21 mouse cellular contexts compared by ENCODE assay signal in genomic region chr8:120133169-120133568, GRCm38 (mm10). TPM values are rescaled to one million over a fixed set of nuclear protein-coding genes. Genes with fewer than 3 reads are reported as not detected.
DNase-seq lines count a peak whose midpoint lies in the region; ATAC-seq and TF ChIP-seq lines count a peak whose summit lies in the region.
"Had no signal": no experiment of that assay in that cellular context is flagged by ENCODE, and none has a peak within 500 bp of the region (broad histone marks: within the 10 kb centered on the region; RNA-seq: fewer than 3 reads in every experiment).

No protein-coding gene starts in this region.

- no peaks in the 10 kb centered on the region for H3K79me2 ChIP-seq in heart, adult 2 months (replicated peaks; ENCODE audit: control insufficient read depth, insufficient read depth, low read length)

- TF ChIP-seq POLR2A in heart, adult 2 months (IDR thresholded peaks at IDR 0.05; ENCODE audit: insufficient read depth, low read depth, low read length), result no peak

- no peak for TF ChIP-seq EP300 in heart, adult 2 months (IDR thresholded peaks at IDR 0.05; ENCODE audit: insufficient read depth, low read depth, low read length)

- H3K4me3 ChIP-seq in heart, adult 2 months, result no peak overlapping the region
- H3K4me3 ChIP-seq in heart, embryonic 10.5 days, result no peak overlapping the region
- no peak overlapping the region for H3K4me3 ChIP-seq in forebrain, embryonic 15.5 days
- H3K4me3 ChIP-seq: heart, embryonic 12.5 days; limb, embryonic 12.5 days; neural tube, embryonic 13.5 days had no signal

- no peak overlapping the region for H3K9ac ChIP-seq in heart, adult 2 months (ENCODE audit: low read depth, low read length)
- H3K9ac ChIP-seq in forebrain, embryonic 15.5 days (replicated peaks), result no peak overlapping the region
- H3K9ac ChIP-seq: heart, embryonic 12.5 days; limb, embryonic 12.5 days; neural tube, embryonic 13.5 days had no signal

- ATAC-seq in activated CD4-positive, CD25-positive, alpha-beta regulatory T cell, adult 4 months, result no peak
- no peak for ATAC-seq in forebrain, embryonic 15.5 days (replicated peaks)
- ATAC-seq: intestine, embryonic 16.5 days had no signal

- no peak overlapping the region for H3K4me2 ChIP-seq in forebrain, embryonic 15.5 days (replicated peaks)
- H3K4me2 ChIP-seq: heart, embryonic 12.5 days; limb, embryonic 12.5 days; neural tube, embryonic 13.5 days had no signal

- H3K4me1 ChIP-seq in heart, adult 2 months (ENCODE audit: control insufficient read depth, insufficient read depth, low read length), result peaks cover 15% of the 10 kb centered on the region
- peaks cover 31% of the 10 kb centered on the region for H3K4me1 ChIP-seq in heart, embryonic 10.5 days
- peaks cover 25% of the 10 kb centered on the region for H3K4me1 ChIP-seq in forebrain, embryonic 15.5 days
- H3K4me1 ChIP-seq: limb, embryonic 12.5 days had no signal

- WGBS in heart, adult 2 months, result 55% methylated on average over 7 of the region's 7 CpGs
- WGBS in heart, embryonic 10.5 days, result 77% methylated on average over 7 of the region's 7 CpGs
- 89% methylated on average over 7 of the region's 7 CpGs for WGBS in forebrain, embryonic 15.5 days

- H3K27me3 ChIP-seq in heart, adult 2 months (ENCODE audit: control insufficient read depth, insufficient read depth, low read length), result no peaks in the 10 kb centered on the region
- H3K27me3 ChIP-seq in heart, embryonic 10.5 days (ENCODE audit: insufficient read depth, poor library complexity, severe bottlenecking), result peaks cover 4% of the 10 kb centered on the region; the same call in 1 of the 2 replicates
- H3K27me3 ChIP-seq in forebrain, embryonic 15.5 days, result no peaks in the 10 kb centered on the region
- H3K27me3 ChIP-seq: heart, embryonic 12.5 days; neural tube, embryonic 13.5 days had no signal

- TF ChIP-seq CTCF in heart, adult 2 months (IDR thresholded peaks at IDR 0.05), result peak; percentile 28; the same call in 1 of the 2 replicates

- H3K9me3 ChIP-seq in heart, embryonic 10.5 days, result no peaks in the 10 kb centered on the region
- H3K9me3 ChIP-seq in forebrain, embryonic 15.5 days, result no peaks in the 10 kb centered on the region
- H3K9me3 ChIP-seq: heart, embryonic 12.5 days; limb, embryonic 12.5 days; neural tube, embryonic 13.5 days had no signal

- intact Hi-C loops in heart, adult 2 months (cut with DNase I), result no loop called here

- H3K36me3 ChIP-seq in heart, adult 2 months (ENCODE audit: control insufficient read depth, insufficient read depth, low read length), result no peaks in the 10 kb centered on the region
- peaks cover 7% of the 10 kb centered on the region; the same call in 1 of the 2 replicates for H3K36me3 ChIP-seq in heart, embryonic 10.5 days
- no peaks in the 10 kb centered on the region for H3K36me3 ChIP-seq in forebrain, embryonic 15.5 days
- H3K36me3 ChIP-seq: limb, embryonic 12.5 days; neural tube, embryonic 13.5 days had no signal

- H3K27ac ChIP-seq in heart, adult 2 months, result no peak overlapping the region
- H3K27ac ChIP-seq in heart, embryonic 10.5 days, result no peak overlapping the region
- H3K27ac ChIP-seq in forebrain, embryonic 15.5 days (replicated peaks), result no peak overlapping the region
- H3K27ac ChIP-seq: limb, embryonic 12.5 days; neural tube, embryonic 13.5 days had no signal

- no peak for DNase-seq in heart, adult 2 months
- DNase-seq in heart, embryonic 10.5 days (ENCODE audit: low spot score), result no peak
- peak; percentile 89 for DNase-seq in cerebellum, adult 11 months
- DNase-seq in cerebellum, postnatal 10 days, result peak; percentile 63 to 70
- DNase-seq in kidney, postnatal 14 days, result peak; percentile 78
- DNase-seq: embryo, embryonic 11 days; gastrocnemius, postnatal 10 days; retina, postnatal 1 day; spleen, adult 18-20 months; thymus, postnatal 4 days had no signal

RNA-seq across cellular contexts. Expression of gene 6430548M08Rik, which starts 19.2 kb away (rescaled TPM):
- total RNA-seq in heart, adult 2 months (2021), result 10 to 100 TPM; 16.1 to 20.0 TPM
- polyA plus RNA-seq in heart, adult 2 months (2012; rRNA removed), result 6.4 and 9.5 TPM in 2 replicates
- polyA plus RNA-seq in heart, embryonic 10.5 days (2016; fragmentation: Nextera tagmentation; extraction: Ambion mirVana), result 8.2 and 11.9 TPM in 2 replicates
- not detected for polyA plus RNA-seq in activated CD4-positive, CD25-positive, alpha-beta regulatory T cell, adult 4 months (2017; shearing (Covaris generic))
- polyA plus RNA-seq in forebrain, embryonic 15.5 days (2015; fragmentation: Nextera tagmentation; extraction: Ambion mirVana), result 23.1 and 30.0 TPM in 2 replicates

RNA-seq across cellular contexts. Expression of gene Zdhhc7, which starts 31.9 kb away (rescaled TPM):
- 10 to 100 TPM; 34.2 to 35.4 TPM for total RNA-seq in heart, adult 2 months (2021)
- 48.5 and 70.6 TPM in 2 replicates for polyA plus RNA-seq in heart, adult 2 months (2012; rRNA removed)
- 35.5 and 37.3 TPM in 2 replicates for polyA plus RNA-seq in heart, embryonic 10.5 days (2016; fragmentation: Nextera tagmentation; extraction: Ambion mirVana)
- 1 to 10 TPM; 4.9 to 5.5 TPM for polyA plus RNA-seq in activated CD4-positive, CD25-positive, alpha-beta regulatory T cell, adult 4 months (2017; shearing (Covaris generic))
- 30.9 and 34.5 TPM in 2 replicates for polyA plus RNA-seq in forebrain, embryonic 15.5 days (2015; fragmentation: Nextera tagmentation; extraction: Ambion mirVana)

RNA-seq across cellular contexts. Expression of gene Fam92b, which starts 44.1 kb away (rescaled TPM):
- not detected for total RNA-seq in heart, adult 2 months (2021)
- polyA plus RNA-seq in heart, adult 2 months (2012; rRNA removed), result 1.0 TPM in 1 of 2 replicates, not detected in the other
- polyA plus RNA-seq in heart, embryonic 10.5 days (2016; fragmentation: Nextera tagmentation; extraction: Ambion mirVana), result 0.16 and 0.31 TPM in 2 replicates
- polyA plus RNA-seq in activated CD4-positive, CD25-positive, alpha-beta regulatory T cell, adult 4 months (2017; shearing (Covaris generic)), result not detected
- 0.88 and 1.2 TPM in 2 replicates for polyA plus RNA-seq in forebrain, embryonic 15.5 days (2015; fragmentation: Nextera tagmentation; extraction: Ambion mirVana)
- total RNA-seq: ES-E14; gastrocnemius, postnatal 10 days; hematopoietic stem cell, adult 5-6 weeks; megakaryocyte, adult 5-6 weeks had no signal
- polyA plus RNA-seq: C2C12; heart, embryonic 12.5 days; limb, embryonic 12.5 days; liver, embryonic 16.5 days had no signal

Comparison
In these comparisons a context has a peak if more than half of its experiments do, and no peak if none do; other contexts are left out.
1. DNase-seq: peak in cerebellum, adult 11 months (single experiment), cerebellum, postnatal 10 days (2 of 2) and kidney, postnatal 14 days (single experiment); none in heart, adult 2 months (0 of 2) and heart, embryonic 10.5 days (single experiment).